Mouse (Mus musculus): ENCODE data around the gene Tnr.

The Tnr gene

GRCm38 (mm10) chr1:159629822-159630589 lies 106.4 kb downstream of the Tnr start:
- in situ Hi-C loops (cut with MboI, MseI): no loop called here

- in situ Hi-C loops (cut with MboI, MseI): no loop called here
Observed at GRCm38 (mm10) chr1:159632558-159632957, 109.0 kb downstream of the Tnr start.

- in situ Hi-C loops (cut with MboI, MseI): no loop called here
Observed at GRCm38 (mm10) chr1:159639408-159639807, 115.8 kb downstream of the Tnr start.

- in situ Hi-C loops (cut with MboI, MseI): no loop called here
Observed at GRCm38 (mm10) chr1:159645719-159646118, 122.2 kb downstream of the Tnr start.

- in situ Hi-C loops (cut with MboI, MseI): no loop called here
Observed at GRCm38 (mm10) chr1:159650486-159650885, 126.9 kb downstream of the Tnr start.

GRCm38 (mm10) chr1:159655241-159655640 lies 131.7 kb downstream of the Tnr start:
- in situ Hi-C loops (cut with MboI, MseI): no loop called here

GRCm38 (mm10) chr1:159657856-159658542 lies 134.4 kb downstream of the Tnr start:
- in situ Hi-C loops (cut with MboI, MseI): no loop called here

GRCm38 (mm10) chr1:159660620-159661501 lies 137.3 kb downstream of the Tnr start:
- in situ Hi-C loops (cut with MboI, MseI): no loop called here

GRCm38 (mm10) chr1:159664496-159664895 lies 140.9 kb downstream of the Tnr start:
- in situ Hi-C loops (cut with MboI, MseI): no loop called here

GRCm38 (mm10) chr1:159664945-159665344 lies 141.4 kb downstream of the Tnr start:
- in situ Hi-C loops (cut with MboI, MseI): no loop called here

GRCm38 (mm10) chr1:159670629-159671150 lies 147.1 kb downstream of the Tnr start:
- in situ Hi-C loops (cut with MboI, MseI): loop anchor here (5.0 kb wide), 1 partner anchor 92 kb away; no protein-coding TSS in a partner anchor

- in situ Hi-C loops (cut with MboI, MseI): loop anchor here (5.0 kb wide), 1 partner anchor 91 kb away; no protein-coding TSS in a partner anchor
Observed at GRCm38 (mm10) chr1:159671181-159671580, 147.6 kb downstream of the Tnr start.

- in situ Hi-C loops (cut with MboI, MseI): loop anchor here (5.0 kb wide), 1 partner anchor 88 kb away; no protein-coding TSS in a partner anchor
Observed at GRCm38 (mm10) chr1:159674240-159674639, 150.7 kb downstream of the Tnr start.

- in situ Hi-C loops (cut with MboI, MseI): no loop called here
Observed at GRCm38 (mm10) chr1:159675472-159675871, 151.9 kb downstream of the Tnr start.

- in situ Hi-C loops (cut with MboI, MseI): no loop called here
Observed at GRCm38 (mm10) chr1:159678221-159678935, 154.8 kb downstream of the Tnr start.

- in situ Hi-C loops (cut with MboI, MseI): no loop called here
Observed at GRCm38 (mm10) chr1:159681252-159681651, 157.7 kb downstream of the Tnr start.

- in situ Hi-C loops (cut with MboI, MseI): no loop called here
Observed at GRCm38 (mm10) chr1:159686476-159687231, 163.1 kb downstream of the Tnr start.

GRCm38 (mm10) chr1:159696717-159697116 lies 173.1 kb downstream of the Tnr start:
- in situ Hi-C loops (cut with MboI, MseI): no loop called here

- in situ Hi-C loops (cut with MboI, MseI): no loop called here
Observed at GRCm38 (mm10) chr1:159702038-159702437, 178.5 kb downstream of the Tnr start.

- in situ Hi-C loops (cut with MboI, MseI): no loop called here
Observed at GRCm38 (mm10) chr1:159704925-159705324, 181.4 kb downstream of the Tnr start.
